In the genomic region with DNA sequence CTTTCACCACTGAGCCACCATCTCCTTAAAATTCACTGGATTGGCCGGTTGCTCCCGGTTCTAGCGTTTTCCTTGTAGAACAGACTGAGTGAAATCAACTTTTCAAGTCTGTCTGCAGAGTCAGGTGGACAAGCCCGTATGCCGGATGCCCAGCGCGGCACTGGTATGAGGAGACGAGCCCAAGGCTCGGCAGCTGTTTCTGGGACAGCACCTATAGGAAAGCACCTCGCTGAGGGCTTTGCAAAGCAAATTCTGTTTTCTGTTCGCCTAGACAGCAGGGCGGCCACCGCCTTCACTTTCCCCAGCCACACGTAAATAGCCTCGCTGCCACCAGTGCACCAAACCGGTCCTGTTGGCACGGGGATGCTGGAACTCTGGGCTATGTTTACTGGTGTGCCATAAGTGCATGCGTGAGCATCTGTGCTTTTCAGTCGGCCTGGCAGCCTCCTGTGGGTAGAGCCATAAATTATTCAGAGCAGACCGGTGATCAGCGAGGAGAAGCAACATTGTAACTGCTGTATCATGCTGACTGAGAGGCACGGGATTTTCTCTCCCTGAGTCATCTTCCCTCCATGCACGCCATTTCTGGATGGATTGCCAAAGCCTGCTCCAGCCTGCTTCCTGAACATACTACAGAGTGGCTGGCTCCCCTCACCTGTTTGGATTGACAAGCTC, we compare ENCODE assay signal across 11 mouse cellular contexts. TPM values are rescaled to one million over a fixed set of nuclear protein-coding genes. Genes with fewer than 3 reads are reported as not detected.
A peak's percentile ranks its signal among the peaks of the same experiment; 100 is the strongest.
DNase-seq lines count a peak whose midpoint lies in the region; ATAC-seq and TF ChIP-seq lines count a peak whose summit lies in the region.
"Had no signal": no experiment of that assay in that cellular context is flagged by ENCODE, and none has a peak within 500 bp of the region (broad histone marks: within the 10 kb centered on the region; RNA-seq: fewer than 3 reads in every experiment).

No protein-coding gene starts in this region.

- no peak for DNase-seq in hindbrain, embryonic 11.5 days (ENCODE audit: low spot score)
- peak; percentile 47 for DNase-seq in cerebellum, adult 11 months
- DNase-seq in layer of hippocampus, adult 2 months (ENCODE audit: low spot score in 2 of 2) = peak; percentile 69 to 86
- peak; percentile 80 to 81 for DNase-seq in right cerebral cortex, adult 2 months (ENCODE audit: low spot score in 2 of 2)
- DNase-seq in lung, postnatal 10 days = no peak
- DNase-seq in heart, postnatal 10 days = no peak
- DNase-seq: liver, embryonic 13.5 days had no signal

- no peak overlapping the region for H3K9ac ChIP-seq in hindbrain, embryonic 13.5 days
- H3K9ac ChIP-seq in hindbrain, embryonic 11.5 days (ENCODE audit: low read depth, low read length) = no peak overlapping the region
- H3K9ac ChIP-seq: embryonic facial prominence, embryonic 15.5 days; liver, embryonic 13.5 days had no signal

- peak; percentile 49; the same call in 1 of the 2 replicates for ATAC-seq in hindbrain, embryonic 13.5 days (ENCODE audit: low FRiP score)
- no peak for ATAC-seq in hindbrain, embryonic 11.5 days (ENCODE audit: low FRiP score)
- ATAC-seq in CD4-positive, CD25-positive, alpha-beta regulatory T cell, adult 4 months = no peak

- no peak overlapping the region for H3K4me2 ChIP-seq in hindbrain, embryonic 13.5 days
- no peak overlapping the region for H3K4me2 ChIP-seq in hindbrain, embryonic 11.5 days (replicated peaks; ENCODE audit: low read depth, low read length)
- H3K4me2 ChIP-seq: embryonic facial prominence, embryonic 15.5 days; liver, embryonic 13.5 days had no signal

- H3K4me3 ChIP-seq in hindbrain, embryonic 13.5 days = no peak overlapping the region
- H3K4me3 ChIP-seq in hindbrain, embryonic 11.5 days (ENCODE audit: low read depth, low read length) = no peak overlapping the region
- H3K4me3 ChIP-seq in layer of hippocampus, adult 2 months = no peak overlapping the region
- H3K4me3 ChIP-seq: embryonic facial prominence, embryonic 15.5 days; liver, embryonic 13.5 days had no signal

- intact Hi-C loops in heart, postnatal 10 days (cut with DNase I) = no loop called here

- no peaks in the 10 kb centered on the region for H3K27me3 ChIP-seq in hindbrain, embryonic 13.5 days
- no peaks in the 10 kb centered on the region for H3K27me3 ChIP-seq in hindbrain, embryonic 11.5 days (ENCODE audit: control insufficient read depth, insufficient read depth, low read length)
- H3K27me3 ChIP-seq: embryonic facial prominence, embryonic 15.5 days; liver, embryonic 13.5 days had no signal

- peaks cover 24% of the 10 kb centered on the region for H3K4me1 ChIP-seq in hindbrain, embryonic 13.5 days (replicated peaks)
- no peaks in the 10 kb centered on the region for H3K4me1 ChIP-seq in hindbrain, embryonic 11.5 days (replicated peaks; ENCODE audit: control insufficient read depth, insufficient read depth, low read length)
- H3K4me1 ChIP-seq: liver, embryonic 13.5 days had no signal

- TF ChIP-seq CTCF in layer of hippocampus, adult 2 months (conservative IDR thresholded peaks at IDR 0.05) = no peak

- peak overlapping the region; percentile 45; the same call in 1 of the 2 replicates for H3K27ac ChIP-seq in hindbrain, embryonic 13.5 days
- no peak overlapping the region for H3K27ac ChIP-seq in hindbrain, embryonic 11.5 days (ENCODE audit: low read depth, low read length)
- peak overlapping the region; percentile 92 for H3K27ac ChIP-seq in layer of hippocampus, adult 2 months
- H3K27ac ChIP-seq: embryonic facial prominence, embryonic 15.5 days; liver, embryonic 13.5 days had no signal

- H3K36me3 ChIP-seq in hindbrain, embryonic 13.5 days = peaks cover 14% of the 10 kb centered on the region
- no peaks in the 10 kb centered on the region for H3K36me3 ChIP-seq in hindbrain, embryonic 11.5 days (ENCODE audit: control insufficient read depth, insufficient read depth, low read length)
- H3K36me3 ChIP-seq: embryonic facial prominence, embryonic 15.5 days; G1E; liver, embryonic 13.5 days had no signal

- 73% methylated on average over 23 of the region's 23 CpGs for WGBS in hindbrain, embryonic 13.5 days
- WGBS in hindbrain, embryonic 11.5 days = 89% methylated on average over 23 of the region's 23 CpGs

- H3K9me3 ChIP-seq in hindbrain, embryonic 13.5 days = no peaks in the 10 kb centered on the region
- H3K9me3 ChIP-seq in hindbrain, embryonic 11.5 days (ENCODE audit: control insufficient read depth, low read length) = no peaks in the 10 kb centered on the region
- H3K9me3 ChIP-seq: embryonic facial prominence, embryonic 15.5 days; liver, embryonic 13.5 days had no signal

RNA-seq across cellular contexts. Expression of gene Pgbd5, which starts 53.1 kb away (rescaled TPM):
- 10.3 and 11.0 TPM in 2 replicates for polyA plus RNA-seq in hindbrain, embryonic 13.5 days (2015; fragmentation: Nextera tagmentation; extraction: Ambion mirVana)
- polyA plus RNA-seq in hindbrain, embryonic 11.5 days (2014; fragmentation: Nextera tagmentation; extraction: Ambion mirVana) = 5.0 and 5.3 TPM in 2 replicates
- 100 to 1,000 TPM; 291 to 304 TPM for total RNA-seq in layer of hippocampus, adult 2 months (2021)
- not detected for polyA plus RNA-seq in CD4-positive, CD25-positive, alpha-beta regulatory T cell, adult 4 months (2017; shearing (Covaris generic))
- total RNA-seq in heart, postnatal 10 days (2021) = 1 to 10 TPM; 2.5 to 3.9 TPM
- polyA plus RNA-seq: G1E had no signal

Comparison
In these comparisons a context has a peak if more than half of its experiments do, and no peak if none do; other contexts are left out.
1. DNase-seq: peak in cerebellum, adult 11 months (single experiment), layer of hippocampus, adult 2 months (2 of 2) and right cerebral cortex, adult 2 months (2 of 2); none in hindbrain, embryonic 11.5 days (single experiment), lung, postnatal 10 days (single experiment) and heart, postnatal 10 days (0 of 2).